In genomic region chr15:10713626-10714316, GRCm38 (mm10) we compare ENCODE assay signal across 8 mouse cellular contexts. TPM values are rescaled to one million over a fixed set of nuclear protein-coding genes. Genes with fewer than 3 reads are reported as not detected.
DNase-seq lines count a peak whose midpoint lies in the region; ATAC-seq and TF ChIP-seq lines count a peak whose summit lies in the region.

No protein-coding gene starts in this region.

- no peaks in the 10 kb centered on the region for H3K36me3 ChIP-seq in embryonic facial prominence, embryonic 15.5 days
- H3K36me3 ChIP-seq in hindbrain, embryonic 14.5 days (replicated peaks; ENCODE audit: control insufficient read depth, insufficient read depth): no peaks in the 10 kb centered on the region
- H3K36me3 ChIP-seq in liver, embryonic 14.5 days (replicated peaks; ENCODE audit: control insufficient read depth, insufficient read depth, low read depth): no peaks in the 10 kb centered on the region

- peak overlapping the region; percentile 77 for H3K4me2 ChIP-seq in embryonic facial prominence, embryonic 15.5 days (replicated peaks)
- peak overlapping the region; percentile 97 for H3K4me2 ChIP-seq in hindbrain, embryonic 14.5 days (replicated peaks)
- H3K4me2 ChIP-seq in liver, embryonic 14.5 days (ENCODE audit: low read depth): peak overlapping the region; percentile 65

- peak; percentile 2 for DNase-seq in cerebellum, adult 8-10 months
- DNase-seq in cerebellum, adult 9-10 months: no peak
- DNase-seq in NIH3T3 (ENCODE audit: low read depth): peak; percentile 55
- DNase-seq in hindbrain, embryonic 14.5 days (ENCODE audit: low spot score): no peak
- DNase-seq in liver, embryonic 14.5 days (ENCODE audit: low read depth in 3 of 3, low spot score in 3 of 3): no peak
- DNase-seq in ovary, postnatal 36 days (ENCODE audit: low spot score): peak; percentile 47
- DNase-seq in spleen, postnatal 36 days (ENCODE audit: low spot score in 2 of 2): no peak

- ATAC-seq in embryonic facial prominence, embryonic 15.5 days (ENCODE audit: insufficient number of reproducible peaks, low FRiP score, low TSS enrichment, low read depth): peak; percentile 21; the same call in 1 of the 2 replicates
- ATAC-seq in hindbrain, embryonic 14.5 days (ENCODE audit: low FRiP score): peak; percentile 55
- ATAC-seq in liver, embryonic 14.5 days (ENCODE audit: insufficient read depth): peak; percentile 16; the same call in 1 of the 2 replicates

- H3K9me3 ChIP-seq in embryonic facial prominence, embryonic 15.5 days (replicated peaks): no peaks in the 10 kb centered on the region
- H3K9me3 ChIP-seq in hindbrain, embryonic 14.5 days (ENCODE audit: control insufficient read depth, low read length): no peaks in the 10 kb centered on the region
- H3K9me3 ChIP-seq in liver, embryonic 14.5 days (ENCODE audit: control insufficient read depth, low read length): no peaks in the 10 kb centered on the region

- no peak for TF ChIP-seq EP300 in liver, embryonic 14.5 days (IDR thresholded peaks at IDR 0.05; ENCODE audit: low read depth)

- peak overlapping the region; percentile 86 for H3K4me3 ChIP-seq in embryonic facial prominence, embryonic 15.5 days (replicated peaks)
- peak overlapping the region; percentile 83 for H3K4me3 ChIP-seq in hindbrain, embryonic 14.5 days (replicated peaks; ENCODE audit: low read length)
- H3K4me3 ChIP-seq in liver, embryonic 14.5 days (ENCODE audit: insufficient read depth in 1 of 2, low read depth in 2 of 2, low read length in 2 of 2): peak overlapping the region; percentile 57 to 62

- H3K9ac ChIP-seq in embryonic facial prominence, embryonic 15.5 days: peak overlapping the region; percentile 88
- peak overlapping the region; percentile 81 for H3K9ac ChIP-seq in hindbrain, embryonic 14.5 days
- H3K9ac ChIP-seq in liver, embryonic 14.5 days (replicated peaks): peak overlapping the region; percentile 40

- TF ChIP-seq CTCF in liver, embryonic 14.5 days (IDR thresholded peaks at IDR 0.05; ENCODE audit: low read depth): no peak

- WGBS in embryonic facial prominence, embryonic 15.5 days: 1% methylated on average over 35 of the region's 35 CpGs
- WGBS in hindbrain, embryonic 14.5 days: 0% methylated on average over 35 of the region's 35 CpGs
- under 1% methylated on average over 35 of the region's 35 CpGs for WGBS in liver, embryonic 14.5 days (ENCODE audit: insufficient replicate concordance)

- no peaks in the 10 kb centered on the region for H3K27me3 ChIP-seq in embryonic facial prominence, embryonic 15.5 days
- H3K27me3 ChIP-seq in hindbrain, embryonic 14.5 days (ENCODE audit: control insufficient read depth, insufficient read depth, low read length): no peaks in the 10 kb centered on the region
- H3K27me3 ChIP-seq in liver, embryonic 14.5 days (ENCODE audit: control insufficient read depth, insufficient read depth, low read length): peaks cover 22% of the 10 kb centered on the region

- peaks cover 29% of the 10 kb centered on the region for H3K4me1 ChIP-seq in embryonic facial prominence, embryonic 15.5 days
- peaks cover 24% of the 10 kb centered on the region for H3K4me1 ChIP-seq in hindbrain, embryonic 14.5 days (replicated peaks; ENCODE audit: control insufficient read depth, insufficient read depth, low read length)
- H3K4me1 ChIP-seq in liver, embryonic 14.5 days (replicated peaks; ENCODE audit: control insufficient read depth in 2 of 2, insufficient read depth in 2 of 2, low read length in 1 of 2): no peaks in the 10 kb centered on the region

- peak overlapping the region; percentile 95 for H3K27ac ChIP-seq in embryonic facial prominence, embryonic 15.5 days (replicated peaks)
- peak overlapping the region; percentile 72 for H3K27ac ChIP-seq in hindbrain, embryonic 14.5 days
- no peak overlapping the region for H3K27ac ChIP-seq in liver, embryonic 14.5 days

RNA-seq across cellular contexts. Expression of gene Rai14, which starts 0.7 kb away (rescaled TPM):
- polyA plus RNA-seq in embryonic facial prominence, embryonic 15.5 days (2015; fragmentation: Nextera tagmentation; extraction: Ambion mirVana): 54.7 and 59.5 TPM in 2 replicates
- 11.6 and 12.9 TPM in 2 replicates for polyA plus RNA-seq in hindbrain, embryonic 14.5 days (2014; fragmentation: Nextera tagmentation; extraction: Ambion mirVana)
- polyA plus RNA-seq in liver, embryonic 14.5 days (2012; rRNA removed): 2.0 and 2.9 TPM in 2 replicates
- 3.5 and 3.7 TPM in 2 replicates for polyA plus RNA-seq in liver, embryonic 14.5 days (2014; fragmentation: Nextera tagmentation; extraction: Ambion mirVana)

Comparison
In these comparisons a context has a peak if more than half of its experiments do, and no peak if none do; other contexts are left out.
1. DNase-seq: peak in cerebellum, adult 8-10 months (single experiment), NIH3T3 (single experiment) and ovary, postnatal 36 days (single experiment); none in cerebellum, adult 9-10 months (single experiment), hindbrain, embryonic 14.5 days (single experiment), liver, embryonic 14.5 days (0 of 3) and spleen, postnatal 36 days (0 of 2).
2. Peak in every context shown above with its lines, with median percentiles within 50 percentile points of each other: ATAC-seq, H3K4me2 ChIP-seq, H3K4me3 ChIP-seq and H3K9ac ChIP-seq.